Mouse (Mus musculus) heart, embryonic 16.5 days (tissue): Measurements from ENCODE around the gene Gck. TPM values are rescaled to one million over a fixed set of nuclear protein-coding genes. Genes with fewer than 3 reads are reported as not detected.
A peak's percentile ranks its signal among the peaks of the same experiment; 100 is the strongest.
"Not testable (repeated sequence)": the region's sequence is repeated elsewhere in the genome, so short reads cannot be mapped to it uniquely, and the experiment has no call there.

Experiments
- ATAC-seq: fragments of 200-750 bp; cut with Nextera tagmentation; replicated peaks from 2 replicates; pipeline ENCODE4 v1.8.0; 2017; ENCODE audit warnings: moderate number of reproducible peaks; ENCODE audit not compliant: insufficient read depth, low FRiP score; ENCODE audit errors: extremely low read depth
- H3K27ac ChIP-seq: fragments of 300-500 bp; sonication (generic); 2 replicates; pipeline ENCODE4 v1.5.1; 2014; ENCODE audit warnings: mild to moderate bottlenecking, low read length, control low read depth, moderate library complexity
- H3K27me3 ChIP-seq: fragments of 300-500 bp; sonication (generic); 2 replicates; pipeline ENCODE4 v1.6.1; 2014; ENCODE audit warnings: low read length, mixed read lengths; ENCODE audit not compliant: control insufficient read depth, insufficient read depth
- H3K36me3 ChIP-seq: fragments of 300-500 bp; sonication (generic); 2 replicates; pipeline ENCODE4 v1.6.1; 2014; ENCODE audit not compliant: control insufficient read depth, insufficient read depth
- H3K4me1 ChIP-seq: fragments of 300-500 bp; sonication (generic); 2 replicates; pipeline ENCODE4 v1.6.1; 2014; ENCODE audit warnings: low read length, mixed read lengths; ENCODE audit not compliant: control insufficient read depth, insufficient read depth
- H3K4me2 ChIP-seq: fragments of 300-500 bp; sonication (generic); 2 replicates; pipeline ENCODE4 v1.6.1; 2014; ENCODE audit warnings: low read depth, mild to moderate bottlenecking, control low read depth, low read length
- H3K4me3 ChIP-seq: fragments of 300-500 bp; sonication (generic); 2 replicates; pipeline ENCODE4 v1.5.1; 2014; ENCODE audit warnings: mild to moderate bottlenecking, control low read depth, low read length
- H3K9ac ChIP-seq: fragments of 300-500 bp; sonication (generic); 2 replicates; pipeline ENCODE4 v1.6.1; 2014; ENCODE audit warnings: low read length, control low read depth
- H3K9me3 ChIP-seq: fragments of 300-500 bp; sonication (generic); replicated peaks from 2 replicates; pipeline ENCODE4 v1.6.1; 2016; ENCODE audit warnings: low read length; ENCODE audit not compliant: control insufficient read depth
- WGBS: fragments of 180-500 bp; shearing (Covaris S2); extraction: QIAGEN DNeasy Blood & Tissue Kit; methylation state at CpG from one replicate; pipeline ENCODE4 v1.1.7; 2014; 5-methylcytosine and 5-hydroxymethylcytosine counted together
- polyA plus RNA-seq: library from polyadenylated mRNA; unstranded; fragments of >200 nt; fragmentation: Nextera tagmentation; extraction: Ambion mirVana; gene quantifications from 2 replicates; pipeline ENCODE4 v1.2.1, GENCODE M21; 2015

Gene Gck
- polyA plus RNA-seq, 1 experiment from 2014 or later, result 1.2 TPM

DNA sequence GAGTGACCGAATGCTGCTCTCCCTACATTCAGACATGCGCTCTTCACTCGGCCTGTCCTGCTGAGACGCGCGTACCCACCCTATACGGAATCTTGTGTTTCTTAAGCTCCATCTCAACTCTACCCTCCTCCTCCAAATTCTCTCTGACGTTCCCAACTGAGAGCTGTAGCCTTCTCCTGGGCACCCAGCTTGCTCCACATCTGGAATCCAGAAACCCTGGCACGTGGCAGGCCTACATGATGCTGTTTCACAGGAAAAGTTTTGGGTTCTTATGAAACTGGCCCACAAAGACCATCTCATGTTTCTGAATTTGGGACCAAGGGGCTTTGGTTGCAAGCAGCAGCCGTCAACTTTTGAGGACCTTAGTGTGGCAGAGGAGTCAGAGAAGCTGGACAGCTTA lies 50.6 kb downstream of the Gck start:
- Histone ChIP-seq H3K36me3 (no peaks in the 10 kb centered on the region), H3K9me3 (no peaks in the 10 kb centered on the region), H3K27me3 (0 out of 2 replicates have a peak, but pooled peaks cover 2% of the 10 kb centered on the region), H3K4me3 (no peak overlapping the region), H3K9ac (no peak overlapping the region), H3K4me2 (no peak overlapping the region), H3K27ac (peak overlapping the region; percentile 80), H3K4me1 (peaks cover 27% of the 10 kb centered on the region)
- 91% methylated on average over 10 of the region's 10 CpGs for WGBS
- ATAC-seq, result no peak

DNA sequence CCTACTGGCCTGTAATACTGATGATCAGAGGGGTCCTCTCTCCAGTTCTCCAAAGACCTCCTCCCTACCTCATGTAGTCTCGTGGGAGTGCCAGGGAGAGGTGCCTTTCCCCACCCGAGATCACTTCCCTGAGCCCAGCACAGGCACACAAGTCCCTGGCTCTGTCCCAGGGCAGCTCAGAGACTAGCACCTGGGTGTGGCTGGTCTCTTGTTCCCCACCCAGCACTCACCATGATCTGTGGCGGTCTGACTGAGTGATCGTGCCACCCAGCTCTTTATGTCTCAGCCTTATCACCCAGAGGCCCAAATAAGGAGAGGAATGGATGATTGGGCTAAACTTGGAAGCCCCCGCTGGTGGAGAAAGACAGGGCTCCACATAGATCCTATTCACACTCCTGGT lies 51.4 kb downstream of the Gck start, which contains the start of gene Myl7:
Gene Myl7 (minus strand): TSS at position 252 of the 400 bp plus-strand sequence.
- Histone ChIP-seq H3K27me3 (0 out of 2 replicates have a peak, but pooled peaks cover 2% of the 10 kb centered on the region), H3K4me2 (peak within 1 kb of the TSS; percentile 63), H3K9ac (peak within 1 kb of the TSS; percentile 76), H3K4me1 (peaks cover 28% of the 10 kb centered on the region), H3K27ac (peak within 1 kb of the TSS; percentile 80), H3K36me3 (no peaks in the 10 kb centered on the region), H3K4me3 (peak within 1 kb of the TSS; percentile 49), H3K9me3 (no peaks in the 10 kb centered on the region)
- WGBS, result 33% methylated on average over 5 of the region's 5 CpGs
- ATAC-seq, result peak; percentile 56

DNA sequence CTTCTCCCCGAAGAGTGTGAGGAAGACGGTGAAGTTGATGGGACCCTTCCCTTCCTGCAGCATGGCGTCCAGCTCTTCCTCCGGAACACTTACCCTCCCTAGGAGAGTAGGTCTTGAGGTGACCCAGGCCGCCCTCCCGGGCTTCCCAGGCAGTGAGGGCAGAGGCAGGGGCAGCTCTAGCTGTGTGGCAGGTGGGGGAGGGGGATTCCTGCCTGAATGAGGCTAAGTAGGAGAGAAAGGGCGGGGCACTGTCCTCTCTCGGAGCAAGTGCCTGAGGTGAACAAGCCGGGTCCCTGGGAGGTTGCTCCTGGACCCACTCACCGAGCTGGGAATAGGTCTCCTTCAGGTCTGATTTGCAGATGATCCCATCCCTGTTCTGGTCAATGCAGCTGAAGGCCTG lies 52.0 kb downstream of the Gck start:
- Histone ChIP-seq H3K4me1 (peaks cover 34% of the 10 kb centered on the region), H3K9ac (peak overlapping the region; percentile 76), H3K9me3 (no peaks in the 10 kb centered on the region), H3K4me3 (peak overlapping the region; percentile 49), H3K4me2 (peak overlapping the region; percentile 63), H3K36me3 (no peaks in the 10 kb centered on the region), H3K27ac (peak overlapping the region; percentile 80), H3K27me3 (0 out of 2 replicates have a peak, but pooled peaks cover 2% of the 10 kb centered on the region)
- 11% methylated on average over 10 of the region's 10 CpGs for WGBS
- ATAC-seq, result no peak

DNA sequence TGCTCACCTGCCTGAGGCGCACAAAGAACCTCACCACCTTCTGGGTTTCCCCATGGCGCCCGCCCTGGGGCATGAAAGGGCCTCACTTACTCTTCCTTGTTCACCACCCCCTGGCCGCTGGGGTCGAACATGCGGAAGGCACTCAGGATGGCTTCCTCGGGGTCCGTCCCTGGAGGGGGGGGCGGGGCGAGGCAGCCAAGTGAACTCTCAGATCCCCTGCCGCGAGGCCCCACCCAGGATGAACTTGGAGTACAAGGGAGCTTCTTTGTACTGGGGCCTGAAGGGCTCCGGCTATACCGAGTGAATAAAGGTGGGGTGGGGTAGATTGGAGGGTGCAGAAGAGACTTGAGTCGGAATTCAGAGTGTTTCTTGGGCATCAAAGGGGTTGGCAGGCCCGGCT lies 52.7 kb downstream of the Gck start:
- peaks cover 39% of the 10 kb centered on the region for H3K4me1 ChIP-seq
- 0 out of 2 replicates have a peak, but pooled peaks cover 2% of the 10 kb centered on the region for H3K27me3 ChIP-seq
- H3K4me2 ChIP-seq, result peak overlapping the region; percentile 63
- peak overlapping the region; percentile 49 for H3K4me3 ChIP-seq
- H3K27ac ChIP-seq, result peak overlapping the region; percentile 80
- H3K36me3 ChIP-seq, result no peaks in the 10 kb centered on the region
- 10% methylated on average over 16 of the region's 16 CpGs for WGBS
- no peak for ATAC-seq
- no peaks in the 10 kb centered on the region for H3K9me3 ChIP-seq
- peak overlapping the region; percentile 76 for H3K9ac ChIP-seq

DNA sequence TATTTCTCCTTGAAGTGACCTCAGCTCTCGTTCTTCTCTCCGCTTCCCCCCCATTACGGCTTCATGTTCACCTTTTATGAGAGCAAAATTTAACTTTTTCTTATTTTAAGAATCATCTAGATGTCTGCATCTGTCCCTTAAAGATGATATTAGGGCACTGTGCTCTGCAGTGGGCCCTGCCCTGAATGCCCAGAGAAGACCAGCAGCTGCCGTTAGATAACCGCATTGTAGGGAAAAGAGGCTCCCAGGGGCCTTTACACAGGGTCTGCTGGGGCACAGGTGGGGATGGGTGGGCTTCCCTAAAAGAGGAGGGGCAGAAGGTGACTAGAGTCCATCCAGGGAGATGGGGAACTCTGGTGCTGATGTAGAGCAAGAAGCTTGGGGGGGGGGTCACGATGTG lies 56.1 kb downstream of the Gck start:
- H3K9ac ChIP-seq, result no peak overlapping the region
- H3K36me3 ChIP-seq, result no peaks in the 10 kb centered on the region
- 48% methylated on average over 6 of the region's 6 CpGs for WGBS
- no peaks in the 10 kb centered on the region for H3K27me3 ChIP-seq
- peaks cover 60% of the 10 kb centered on the region for H3K4me1 ChIP-seq
- H3K9me3 ChIP-seq, result no peaks in the 10 kb centered on the region
- peak overlapping the region; percentile 92 for H3K27ac ChIP-seq
- no peak overlapping the region for H3K4me3 ChIP-seq
- no peak for ATAC-seq
- no peak overlapping the region for H3K4me2 ChIP-seq

DNA sequence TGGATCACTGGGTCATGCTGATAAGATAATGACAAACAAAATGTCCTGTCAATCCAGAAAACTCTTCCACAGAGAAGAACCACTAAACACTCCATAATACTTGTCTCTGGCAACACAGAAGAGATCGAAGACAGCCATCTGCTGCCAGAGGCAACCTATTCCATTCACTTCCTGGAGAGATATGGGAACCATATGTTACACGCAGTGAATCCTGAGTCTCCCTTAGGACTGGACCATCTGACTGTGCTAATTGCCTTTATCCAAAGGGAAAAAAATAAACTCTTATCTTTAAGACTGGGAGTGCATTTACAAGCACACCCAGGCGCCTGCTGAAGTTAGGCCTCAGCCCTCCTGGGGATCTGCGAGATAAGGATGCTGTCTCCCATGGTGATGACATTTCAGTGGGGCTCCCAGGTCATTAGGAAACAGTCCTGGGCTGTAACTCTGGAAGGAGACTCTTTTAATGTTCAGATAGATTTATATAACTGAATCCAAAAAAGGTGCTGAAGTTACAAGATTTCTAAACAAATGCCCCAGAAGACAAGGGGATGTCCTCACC lies 57.0 kb downstream of the Gck start:
- no peaks in the 10 kb centered on the region for H3K9me3 ChIP-seq
- H3K9ac ChIP-seq, result no peak overlapping the region
- H3K36me3 ChIP-seq, result no peaks in the 10 kb centered on the region
- no peak for ATAC-seq
- H3K27me3 ChIP-seq, result no peaks in the 10 kb centered on the region
- 16% methylated on average over 4 of the region's 4 CpGs for WGBS
- no peak overlapping the region for H3K4me3 ChIP-seq
- peaks cover 58% of the 10 kb centered on the region for H3K4me1 ChIP-seq
- H3K27ac ChIP-seq, result peak overlapping the region; percentile 92
- no peak overlapping the region for H3K4me2 ChIP-seq

DNA sequence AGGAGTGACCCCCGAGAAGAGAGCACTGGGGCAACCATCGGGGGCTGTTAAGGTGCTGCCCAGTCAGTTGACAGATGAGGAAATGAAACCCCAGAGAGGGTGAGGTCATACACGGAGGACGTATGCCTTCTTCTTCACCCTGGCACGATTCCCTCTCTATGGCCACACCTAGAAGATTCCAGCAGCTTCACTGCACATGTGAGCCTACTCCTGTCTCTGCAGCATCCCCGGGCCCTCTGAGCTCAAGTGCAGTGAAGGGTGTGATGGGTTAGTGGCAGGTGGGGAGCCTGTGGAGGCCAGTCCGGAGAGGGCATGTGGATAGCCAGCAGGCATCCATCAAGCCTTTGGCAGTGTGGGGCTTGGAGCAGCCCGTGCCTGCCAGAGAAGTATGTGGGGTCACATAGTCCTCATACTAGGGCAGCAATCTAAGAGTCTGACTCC lies 57.7 kb downstream of the Gck start:
- WGBS, result 16% methylated on average over 8 of the region's 8 CpGs
- Histone ChIP-seq H3K4me1 (peaks cover 57% of the 10 kb centered on the region), H3K4me2 (no peak overlapping the region), H3K27ac (peak overlapping the region; percentile 92), H3K4me3 (no peak overlapping the region), H3K36me3 (no peaks in the 10 kb centered on the region), H3K27me3 (no peaks in the 10 kb centered on the region), H3K9me3 (no peaks in the 10 kb centered on the region), H3K9ac (peak overlapping the region; percentile 35; the same call in 1 of the 2 replicates)
- peak; percentile 32 for ATAC-seq

DNA sequence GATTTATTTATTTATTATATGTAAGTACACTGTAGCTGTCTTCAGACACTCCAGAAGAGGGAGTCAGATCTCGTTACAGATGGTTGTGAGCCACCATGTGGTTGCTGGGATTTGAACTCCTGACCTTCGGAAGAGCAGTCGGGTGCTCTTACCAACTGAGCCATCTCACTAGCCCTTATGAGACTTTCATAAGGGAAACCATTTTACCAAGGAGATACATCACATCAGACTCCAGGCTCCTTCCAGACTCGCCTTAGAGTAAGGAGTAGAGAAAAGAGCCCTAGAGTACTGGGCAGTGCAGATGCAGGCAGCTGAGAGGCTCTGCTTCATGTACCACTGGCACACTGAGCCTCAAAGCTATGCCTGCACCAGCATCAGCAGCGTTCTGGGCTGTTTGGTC lies 61.3 kb downstream of the Gck start:
- not testable (repeated sequence) for H3K4me2 ChIP-seq, H3K27me3 ChIP-seq, H3K36me3 ChIP-seq, H3K4me3 ChIP-seq, ATAC-seq, H3K9me3 ChIP-seq
- H3K9ac ChIP-seq, result 0 out of 2 replicates have a peak overlapping the region, but pooled peaks have one; percentile 13
- H3K4me1 ChIP-seq, result peaks cover 60% of the 10 kb centered on the region
- 41% methylated on average over 5 of the region's 5 CpGs for WGBS
- H3K27ac ChIP-seq, result peak overlapping the region; percentile 81

DNA sequence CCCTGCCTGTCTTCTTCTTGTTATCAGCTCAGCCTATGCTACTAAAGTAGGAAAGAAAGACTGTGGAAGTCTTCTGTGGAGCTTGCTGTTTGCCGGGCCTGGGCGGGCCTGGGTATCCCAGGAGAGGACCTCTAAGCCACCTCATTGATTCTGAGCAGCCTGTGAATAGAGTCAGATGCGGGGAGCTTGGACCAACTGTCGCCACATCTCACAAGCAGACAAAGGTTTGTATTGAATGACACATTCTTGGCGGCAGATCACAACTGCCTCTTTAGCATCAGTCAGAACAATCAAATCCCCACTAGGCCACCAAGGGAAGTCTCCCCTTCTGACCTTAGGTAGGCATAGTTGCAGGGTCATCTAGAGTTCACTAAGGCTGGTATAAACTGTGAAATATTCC lies 62.6 kb downstream of the Gck start:
- no peaks in the 10 kb centered on the region for H3K9me3 ChIP-seq
- peak overlapping the region; percentile 49; the same call in 1 of the 2 replicates for H3K27ac ChIP-seq
- no peak overlapping the region for H3K4me3 ChIP-seq
- no peak overlapping the region; the same call in 1 of the 2 replicates for H3K9ac ChIP-seq
- peaks cover 53% of the 10 kb centered on the region for H3K4me1 ChIP-seq
- H3K36me3 ChIP-seq, result no peaks in the 10 kb centered on the region
- ATAC-seq, result no peak
- H3K27me3 ChIP-seq, result no peaks in the 10 kb centered on the region
- H3K4me2 ChIP-seq, result no peak overlapping the region
- 46% methylated on average over 5 of the region's 5 CpGs for WGBS
